Mouse (Mus musculus) neutrophil, adult 59 days (primary cell): ENCODE measurements around the gene Cetn2. TPM values are rescaled to one million over a fixed set of nuclear protein-coding genes. Genes with fewer than 3 reads are reported as not detected.

Experiments
- total RNA-seq, 2 experiments: library from RNA; stranded (reverse); gene quantifications; 1 replicate in 1 of 2; 2 replicates in 1 of 2; pipeline ENCODE4 v1.2.4; 2023

Cetn2 gene
- total RNA-seq, result 10 to 100 TPM; 14.2 to 20.6 TPM

DNA sequence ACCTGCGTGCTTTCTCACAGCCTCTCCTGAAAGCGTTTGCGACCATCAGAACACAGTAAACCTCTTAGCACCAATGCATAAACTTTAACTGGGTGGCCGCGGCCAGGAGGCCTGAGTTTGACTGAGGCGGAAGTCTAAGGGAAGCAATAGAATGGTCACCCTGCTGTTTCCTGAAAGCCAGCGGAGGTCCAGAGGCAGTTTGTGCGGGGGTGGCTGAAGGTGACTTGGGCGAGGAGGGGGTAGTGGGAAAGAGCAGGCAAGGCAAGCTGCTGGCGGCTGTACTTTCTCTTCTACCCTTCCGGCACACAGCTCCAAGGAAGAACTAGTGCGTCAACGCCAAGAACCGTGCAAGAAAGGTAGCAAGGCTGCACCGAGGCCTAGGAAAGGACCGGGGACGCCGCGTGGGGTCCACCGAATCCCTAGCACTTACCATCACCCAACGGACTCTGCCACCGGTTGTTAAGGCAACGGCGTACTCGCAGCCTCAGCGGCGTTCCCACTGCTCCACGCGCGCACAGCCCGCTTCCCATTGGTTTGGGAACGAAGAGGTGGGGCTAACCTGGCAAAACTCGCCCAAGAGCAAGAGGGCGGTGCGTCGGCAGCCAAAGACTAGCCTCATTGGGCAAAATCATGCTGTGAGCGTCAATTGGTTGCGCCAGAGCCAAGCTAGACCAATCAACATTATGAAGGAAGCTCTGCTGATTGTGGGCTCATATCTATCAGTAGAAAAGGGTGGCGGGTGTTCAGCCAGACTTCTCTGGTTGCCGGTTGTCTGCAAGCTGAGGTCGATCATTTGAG, at the start of gene Cetn2, which contains the start of gene Nsdhl:
Gene Cetn2 (minus strand): TSS at position 528 of the 798 bp plus-strand sequence.
Gene Nsdhl (plus strand): TSS at position 674 of the 798 bp plus-strand sequence.

Other genes with a start within 250 kb of the Cetn2 start
- gene Gabrq, start 93.2 kb downstream of the Cetn2 start, total RNA-seq, result not detected
- 1 to 10 TPM; 7.0 to 8.9 TPM for gene Nsdhl, start 146 bp upstream of the Cetn2 start, total RNA-seq
- gene Zfp185, start 68.9 kb upstream of the Cetn2 start, total RNA-seq, result not detected
- under 1 TPM; 0.60 to 0.80 TPM for gene Pnma5, start 118.7 kb upstream of the Cetn2 start, total RNA-seq
- gene Pnma3, start 146.4 kb upstream of the Cetn2 start, total RNA-seq, result not detected
- gene Xlr4a, start 164.1 kb upstream of the Cetn2 start, total RNA-seq, result 1 to 10 TPM in 1 of 2 experiments, not detected in 1; 1.4 TPM
- gene Xlr3a, start 178.7 kb upstream of the Cetn2 start, total RNA-seq, result not detected
- under 1 TPM; 0.22 to 0.24 TPM for gene Gm14685, start 198.6 kb upstream of the Cetn2 start, total RNA-seq
- gene Xlr5b, start 230.4 kb upstream of the Cetn2 start, total RNA-seq, result not detected
- under 1 TPM in 1 of 2 experiments, not detected in 1; 0.16 TPM for gene DXBay18, start 231.0 kb upstream of the Cetn2 start, total RNA-seq